Mouse (Mus musculus) olfactory bulb, adult 2 months (tissue): ENCODE results near the gene Stk24.

Experiments
- CTCF ChIP-seq: fragments of 200-500 bp; IDR thresholded peaks from 2 replicates; pipeline ENCODE4 v1.5.1; 2012; ENCODE audit warnings: low read depth, mild to moderate bottlenecking, low read length, moderate library complexity; ENCODE audit not compliant: insufficient read depth
- POLR2A ChIP-seq: fragments of 200-500 bp; IDR thresholded peaks from 2 replicates; pipeline ENCODE4 v1.6.1; 2012; ENCODE audit warnings: mild to moderate bottlenecking, low read depth, low read length, moderate library complexity; ENCODE audit not compliant: insufficient read depth

GRCm38 (mm10) chr14:121318382-121318781 is 61.4 kb downstream of the Stk24 start:
- TF ChIP-seq CTCF, result no peak
- TF ChIP-seq POLR2A, result no peak
